Mouse (Mus musculus) left cerebral cortex, postnatal 14 days (tissue): Measurements from ENCODE around the gene Synpr. TPM values are rescaled to one million over a fixed set of nuclear protein-coding genes. Genes with fewer than 3 reads are reported as not detected.
"Not testable (repeated sequence)": the region's sequence is repeated elsewhere in the genome, so short reads cannot be mapped to it uniquely, and the experiment has no call there.

Experiments
- DNase-seq, 2 experiments: peaks; one replicate each; pipeline ENCODE4 v3.0.0; 2021 to 2022; ENCODE audit warnings: low spot score in 2 of 2, mixed read lengths in 1 of 2
- intact Hi-C: fragments of 180-260 bp; cut with DNase I; formaldehyde crosslinking; loops from one replicate; pipeline ENCODE4 v1.15.1; 2025
- long read RNA-seq, 2 experiments: library from polyadenylated mRNA; stranded (forward); transcript quantifications; one replicate each; pipeline ENCODE4 v2.0.0; 2021
- total RNA-seq, 2 experiments: library from RNA; stranded (reverse); gene quantifications; 2 replicates each; pipeline ENCODE4 v1.2.3; 2021

Synpr gene
- total RNA-seq: 100 to 1,000 TPM; 129 to 151 TPM
- long read RNA-seq, experiment 1, transcript Synpr-202 (5 exons, 2,576 nt): major isoform, 122 of 156 reads
- long read RNA-seq, experiment 1, partial matches to known transcripts: 15 of 156 reads
- long read RNA-seq, experiment 1, other reads (novel, unspliced or antisense): 18 of 156 reads
- long read RNA-seq, experiment 2, transcript Synpr-202 (5 exons, 2,576 nt): major isoform, 107 of 141 reads
- long read RNA-seq, experiment 2, partial matches to known transcripts: 13 of 141 reads
- long read RNA-seq, experiment 2, other reads (novel, unspliced or antisense): 21 of 141 reads

DNA sequence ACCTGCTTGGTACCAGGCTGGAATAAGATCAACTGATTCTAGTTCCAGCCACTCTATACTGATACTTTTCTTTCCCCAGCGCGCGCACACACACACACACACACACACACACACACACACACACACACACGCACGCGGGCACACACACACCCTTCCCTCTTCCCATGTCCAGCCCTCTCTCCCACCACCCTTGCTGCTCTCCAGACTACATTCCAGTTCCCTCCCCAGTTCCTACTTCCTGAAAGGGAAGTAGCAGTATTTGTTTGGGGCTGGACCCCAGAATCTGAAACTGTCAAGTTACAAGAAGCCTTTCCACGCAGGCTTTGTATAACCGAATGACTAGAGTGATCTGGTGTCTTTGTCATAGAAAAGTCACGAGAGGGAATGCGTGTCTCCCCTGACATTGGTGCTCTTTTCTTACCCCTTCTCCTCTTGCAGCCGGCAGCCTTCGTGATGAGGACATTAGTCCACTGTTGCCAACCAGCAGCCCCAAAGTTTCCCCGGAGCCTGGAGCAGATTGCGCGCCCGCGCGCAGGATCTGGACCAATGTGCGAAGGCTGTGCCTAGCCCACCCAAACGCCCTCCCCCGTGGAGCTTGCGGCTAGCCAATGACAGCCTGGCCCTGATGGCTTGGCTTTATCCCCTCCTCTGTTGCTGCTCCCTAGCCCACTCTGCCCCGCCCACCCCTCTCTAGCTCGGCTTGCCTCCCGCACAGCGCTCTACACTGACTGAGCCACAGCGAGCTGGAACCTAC lies at the start of gene Synpr:
Synpr (plus strand) TSS at position 690 of the 754 bp plus-strand sequence.
- peak; percentile 63 to 79 for DNase-seq
- intact Hi-C loops: no loop called here

DNA sequence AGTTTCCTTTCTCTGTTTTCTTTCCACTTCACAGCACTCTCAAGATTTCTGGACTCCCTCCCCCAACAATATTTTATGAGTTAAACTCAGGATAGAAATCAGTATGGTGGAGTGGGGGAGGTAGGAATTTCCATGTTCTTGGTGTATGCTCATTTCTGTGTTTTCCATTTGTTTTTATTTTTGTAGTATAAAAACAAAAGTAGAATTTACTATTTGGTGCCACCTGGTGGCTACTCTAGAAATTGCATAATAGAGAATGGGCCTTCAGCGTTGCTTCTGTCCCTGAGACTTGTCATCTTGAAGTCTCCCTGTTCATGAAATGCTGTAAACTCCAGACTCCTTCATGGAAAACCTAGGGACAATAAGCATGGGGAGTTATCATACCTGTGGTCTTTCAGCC lies 47.7 kb upstream of the Synpr start:
- DNase-seq: peak; percentile 37 to 62
- intact Hi-C loops: loop anchor here (5.0 kb wide), 2 partner anchors 615 to 660 kb away; no protein-coding TSS in a partner anchor

DNA sequence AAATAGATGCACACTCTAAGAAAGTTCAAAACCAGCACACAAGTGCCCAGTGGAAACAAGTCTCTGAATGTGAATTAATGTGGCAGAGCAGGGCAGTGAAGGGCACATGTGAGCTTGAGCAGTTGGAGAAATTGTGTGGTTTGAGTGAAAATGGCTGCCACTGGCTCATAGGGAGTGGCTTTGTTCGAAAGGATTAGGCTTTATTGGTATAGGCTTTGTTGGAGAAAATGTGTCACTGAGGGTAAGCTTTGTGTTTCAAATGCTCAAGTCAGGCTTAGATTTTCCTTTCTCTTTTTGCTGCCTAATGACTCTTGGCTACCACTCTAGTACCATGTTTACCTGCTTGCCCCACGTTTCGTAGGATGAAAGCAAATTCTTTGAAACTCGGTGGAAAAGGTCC lies 37.1 kb upstream of the Synpr start:
- DNase-seq: no peak
- intact Hi-C loops: no loop called here

GRCm38 (mm10) chr14:13249361-13249760 lies 35.2 kb upstream of the Synpr start:
- intact Hi-C loops: no loop called here

DNA sequence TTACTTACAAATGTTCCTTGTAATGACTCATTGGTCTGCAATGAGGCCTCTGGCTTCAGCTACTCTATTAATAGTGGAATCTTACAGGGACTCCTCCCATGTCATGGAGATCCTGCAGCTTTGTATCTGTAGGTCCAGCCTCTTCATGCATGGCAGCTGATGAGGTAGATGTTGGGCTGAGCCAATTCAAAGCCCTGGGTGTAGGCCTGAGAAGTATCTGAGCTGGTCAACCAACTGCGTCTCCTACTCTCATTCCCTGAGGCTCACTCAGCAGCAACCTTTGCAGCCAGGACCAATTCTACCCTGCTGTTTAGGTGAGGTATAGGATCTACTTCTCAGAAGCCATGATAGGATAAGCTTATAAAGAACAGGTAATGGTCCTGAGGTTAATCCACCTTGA lies 32.0 kb upstream of the Synpr start:
- intact Hi-C loops: no loop called here

More at GRCm38 (mm10) chr14:13249361-13249760, 35.2 kb upstream of the Synpr start:
- DNase-seq: no peak

GRCm38 (mm10) chr14:13254741-13255140 lies 29.8 kb upstream of the Synpr start:
- intact Hi-C loops, DNase-seq: not testable (repeated sequence)

More for the DNA sequence above, 32.0 kb upstream of the Synpr start:
- no peak for DNase-seq

- intact Hi-C loops: no loop called here
- DNase-seq: peak in 1 of 2 experiments; percentile 59
These were observed 22.2 kb upstream of the Synpr start for GRCm38 (mm10) chr14:13262406-13262805.

DNA sequence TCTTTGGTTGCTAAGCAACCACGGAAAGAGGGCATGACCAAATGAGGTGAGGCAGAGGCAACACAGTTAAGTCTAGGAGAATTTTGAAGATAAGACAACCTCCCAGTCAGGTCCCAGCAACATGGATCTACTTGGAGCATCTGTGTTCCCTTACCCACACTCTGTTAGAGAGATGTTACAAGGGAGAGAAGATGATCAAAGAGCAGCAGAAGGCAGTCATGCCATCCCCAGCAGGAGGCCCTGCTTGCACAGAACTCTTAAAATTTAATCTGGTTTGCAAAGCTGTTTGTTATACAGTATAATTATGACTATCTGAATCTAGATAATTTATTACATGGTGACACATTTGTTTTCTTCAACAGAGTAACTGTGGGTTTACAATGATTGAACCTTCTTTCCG lies 18.2 kb upstream of the Synpr start:
- DNase-seq: no peak
- intact Hi-C loops: no loop called here

GRCm38 (mm10) chr14:13267181-13267580 lies 17.4 kb upstream of the Synpr start:
- intact Hi-C loops: no loop called here
- DNase-seq: no peak

GRCm38 (mm10) chr14:13283211-13283610 lies 1.4 kb upstream of the Synpr start:
- no peak for DNase-seq

GRCm38 (mm10) chr14:13284845-13285198 lies 242 bp downstream of the Synpr start:
- intact Hi-C loops: no loop called here
- DNase-seq: no peak

More at GRCm38 (mm10) chr14:13283211-13283610, 1.4 kb upstream of the Synpr start:
- intact Hi-C loops: no loop called here

- intact Hi-C loops: no loop called here
- no peak for DNase-seq
These were observed 956 bp downstream of the Synpr start for GRCm38 (mm10) chr14:13285341-13286130.

DNA sequence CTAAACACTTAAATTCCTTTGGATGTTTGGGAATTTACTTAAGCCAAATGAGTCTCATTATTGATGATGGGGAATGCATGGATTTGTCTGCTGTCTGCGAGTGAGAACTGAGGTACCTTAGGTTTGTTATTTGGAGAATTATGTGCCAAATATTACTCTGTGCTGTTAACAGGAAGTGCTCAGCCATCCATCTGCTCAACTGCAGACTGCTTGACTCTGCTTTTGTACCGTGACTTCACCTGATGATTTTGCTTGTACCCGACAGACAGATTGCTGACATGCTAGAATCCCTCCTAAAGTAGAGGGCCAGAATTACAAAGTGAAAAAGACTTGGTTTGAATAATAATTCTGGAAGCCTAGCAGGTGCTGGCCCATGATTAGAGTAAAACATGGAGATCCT lies 9.6 kb downstream of the Synpr start:
- intact Hi-C loops: no loop called here
- no peak for DNase-seq

- intact Hi-C loops: no loop called here
- no peak for DNase-seq
These were observed 29.7 kb downstream of the Synpr start for GRCm38 (mm10) chr14:13314323-13314722.

- intact Hi-C loops: no loop called here
- no peak for DNase-seq
These were observed 43.9 kb downstream of the Synpr start for GRCm38 (mm10) chr14:13328461-13328860.

GRCm38 (mm10) chr14:13332497-13333306 lies 48.1 kb downstream of the Synpr start:
- no peak for DNase-seq
- intact Hi-C loops: no loop called here

- intact Hi-C loops: no loop called here
- DNase-seq: no peak
These were observed 48.8 kb downstream of the Synpr start for GRCm38 (mm10) chr14:13333372-13333771.

DNA sequence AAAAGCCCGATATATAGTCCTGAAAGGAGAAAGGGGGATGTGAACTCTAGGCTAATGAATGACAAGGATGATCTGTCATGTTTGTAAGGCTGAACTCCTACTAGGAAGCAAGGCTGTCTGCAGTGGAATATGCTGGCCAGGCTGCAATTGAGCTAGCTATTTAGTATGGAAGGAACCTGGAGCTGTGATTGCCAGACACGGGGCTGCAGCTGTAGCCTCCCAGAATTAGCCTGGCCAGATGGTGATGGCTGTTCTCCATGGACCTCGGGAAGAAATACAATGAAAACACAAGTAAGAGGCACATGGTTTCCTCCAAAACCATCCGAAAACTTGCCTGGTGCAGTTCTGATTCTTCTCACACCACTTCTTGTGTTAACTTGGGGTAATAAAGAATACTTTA lies 51.6 kb downstream of the Synpr start:
- intact Hi-C loops: no loop called here
- DNase-seq: peak in 1 of 2 experiments; percentile 25

GRCm38 (mm10) chr14:13340688-13341087 lies 56.1 kb downstream of the Synpr start:
- DNase-seq: no peak
- intact Hi-C loops: no loop called here
